Mouse (Mus musculus) small intestine, adult 2 months (tissue): ENCODE results near the gene Polg. TPM values are rescaled to one million over a fixed set of nuclear protein-coding genes. Genes with fewer than 3 reads are reported as not detected.

Experiments
- H3K27ac ChIP-seq: fragments of 200-500 bp; 2 replicates; pipeline ENCODE4 v1.5.1; 2012; ENCODE audit warnings: low read depth, low read length, control low read depth, inconsistent platforms; ENCODE audit not compliant: insufficient read depth
- H3K27me3 ChIP-seq: fragments of 200-500 bp; 2 replicates; pipeline ENCODE4 v1.6.1; 2012; ENCODE audit warnings: mild to moderate bottlenecking, moderate library complexity, low read length, inconsistent platforms; ENCODE audit not compliant: control insufficient read depth, insufficient read depth
- H3K36me3 ChIP-seq: fragments of 200-500 bp; 2 replicates; pipeline ENCODE4 v1.6.1; 2012; ENCODE audit warnings: mild to moderate bottlenecking, low read length, control low read depth, inconsistent platforms; ENCODE audit not compliant: control insufficient read depth, insufficient read depth
- H3K4me1 ChIP-seq: fragments of 200-500 bp; 2 replicates; pipeline ENCODE4 v1.6.1; 2012; ENCODE audit warnings: low read length, inconsistent platforms, mixed read lengths; ENCODE audit not compliant: control insufficient read depth, insufficient read depth, insufficient read length
- H3K4me3 ChIP-seq: fragments of 200-500 bp; 2 replicates; pipeline ENCODE4 v1.5.1; 2012; ENCODE audit warnings: low read depth, mild to moderate bottlenecking, control low read depth, inconsistent platforms, low read length, moderate library complexity
- CTCF ChIP-seq: fragments of 200-500 bp; IDR thresholded peaks from 2 replicates; pipeline ENCODE4 v1.5.1; 2012; ENCODE audit warnings: low read depth, mild to moderate bottlenecking, control low read depth, inconsistent platforms, low read length, moderate library complexity, mixed read lengths; ENCODE audit not compliant: insufficient replicate concordance, insufficient read length; ENCODE audit errors: extremely low read depth
- POLR2A ChIP-seq: fragments of 200-500 bp; IDR thresholded peaks from 2 replicates; pipeline ENCODE4 v1.6.1; 2012; ENCODE audit warnings: low read depth, mild to moderate bottlenecking, control low read depth, inconsistent platforms, low read length, moderate library complexity
- WGBS: fragments of 180-500 bp; shearing (Covaris S2); methylation state at CpG from one replicate; pipeline ENCODE4 v1.1.7; 2018; 5-methylcytosine and 5-hydroxymethylcytosine counted together
- polyA plus RNA-seq: library from polyadenylated mRNA; depleted of rRNA; stranded (reverse); fragments of >200 nt; gene quantifications from 2 replicates; pipeline ENCODE4 v1.2.3, GENCODE M21; 2012

Gene Polg
- polyA plus RNA-seq, 1 experiment, result 24.3 TPM

DNA sequence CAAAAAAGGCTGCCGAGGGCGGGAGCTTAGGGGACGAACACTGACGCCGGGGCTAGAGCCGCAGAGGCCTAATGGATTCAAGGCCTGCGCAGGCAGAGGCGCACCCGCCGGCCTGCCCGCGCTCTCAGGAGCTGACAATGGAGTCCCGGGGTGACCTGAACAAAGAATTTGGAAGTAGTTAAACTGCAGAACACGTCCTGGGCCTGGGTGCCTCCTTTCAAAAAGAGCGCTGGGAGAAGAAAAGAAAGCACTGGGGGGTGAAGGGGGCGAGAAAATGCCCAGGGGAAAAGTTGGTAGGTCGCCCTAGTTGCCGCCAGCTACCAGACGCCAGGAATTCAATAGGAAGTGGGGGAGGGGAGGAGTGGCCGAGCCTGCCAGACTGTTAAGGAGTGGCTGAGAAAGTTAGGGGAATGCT is 31.5 kb upstream of the Polg start:
- H3K36me3 ChIP-seq, result no peaks in the 10 kb centered on the region
- H3K4me3 ChIP-seq, result no peak overlapping the region
- peaks cover 63% of the 10 kb centered on the region for H3K27me3 ChIP-seq
- H3K4me1 ChIP-seq, result peaks cover 2% of the 10 kb centered on the region; the same call in 1 of the 2 replicates
- no peak overlapping the region for H3K27ac ChIP-seq
- no peak for TF ChIP-seq POLR2A
- TF ChIP-seq CTCF, result no peak
- WGBS, result 4% methylated on average over 20 of the region's 20 CpGs

- TF ChIP-seq POLR2A, result no peak
- no peaks in the 10 kb centered on the region for H3K36me3 ChIP-seq
- no peak overlapping the region for H3K27ac ChIP-seq
- H3K4me1 ChIP-seq, result peaks cover 2% of the 10 kb centered on the region; the same call in 1 of the 2 replicates
- 18% methylated on average over 9 of the region's 9 CpGs for WGBS
- no peak overlapping the region for H3K4me3 ChIP-seq
- H3K27me3 ChIP-seq, result peaks cover 55% of the 10 kb centered on the region
Observed at GRCm38 (mm10) chr7:79496816-79497328, 30.7 kb upstream of the Polg start.

DNA sequence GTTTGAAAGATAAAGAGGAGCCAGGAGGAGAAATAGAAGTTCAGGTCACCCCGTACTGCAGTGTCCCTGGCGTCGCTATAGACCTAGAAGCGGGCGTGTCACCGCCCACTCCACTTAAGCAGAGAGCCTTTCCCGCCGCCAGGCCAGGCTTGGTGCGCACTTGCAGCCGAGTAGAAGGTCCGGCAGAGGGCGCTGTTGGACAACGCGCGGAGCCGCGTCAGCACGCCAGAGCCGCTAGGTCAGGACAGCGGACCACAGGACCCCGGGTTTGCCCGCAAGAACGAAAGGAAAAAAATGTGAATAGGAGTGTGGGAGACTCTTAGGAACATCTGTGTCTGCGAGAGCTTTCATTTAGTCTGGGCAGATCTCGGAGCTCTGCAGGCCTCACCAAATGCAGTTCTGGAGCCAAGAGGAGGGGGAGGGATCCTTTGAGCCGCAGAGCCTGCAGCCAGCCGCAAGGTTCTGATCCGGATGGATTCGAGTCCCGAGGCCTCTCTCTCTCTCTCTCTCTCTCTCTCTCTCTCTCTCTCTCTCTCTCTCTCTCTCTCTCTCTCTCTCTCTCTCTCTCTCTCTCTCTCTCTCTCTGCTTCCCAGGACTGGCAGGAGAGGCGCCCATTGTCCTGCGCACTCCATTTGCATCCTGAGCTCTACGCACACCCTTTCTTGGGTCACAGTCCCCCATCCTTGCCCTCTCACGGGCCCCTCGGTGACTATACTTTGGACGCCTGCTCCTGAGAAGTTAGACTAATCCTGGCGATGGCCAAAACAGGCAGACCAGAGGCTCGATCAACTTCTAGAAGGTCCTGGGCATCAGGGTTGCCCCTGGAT is 30.0 kb upstream of the Polg start:
- TF ChIP-seq CTCF (peak; percentile 95), POLR2A (no peak)
- no peak overlapping the region for H3K27ac ChIP-seq
- H3K4me3 ChIP-seq, result peak overlapping the region; percentile 46
- 3% methylated on average over 38 of the region's 38 CpGs for WGBS
- no peaks in the 10 kb centered on the region for H3K36me3 ChIP-seq
- H3K4me1 ChIP-seq, result peaks cover 2% of the 10 kb centered on the region; the same call in 1 of the 2 replicates
- peaks cover 49% of the 10 kb centered on the region for H3K27me3 ChIP-seq

DNA sequence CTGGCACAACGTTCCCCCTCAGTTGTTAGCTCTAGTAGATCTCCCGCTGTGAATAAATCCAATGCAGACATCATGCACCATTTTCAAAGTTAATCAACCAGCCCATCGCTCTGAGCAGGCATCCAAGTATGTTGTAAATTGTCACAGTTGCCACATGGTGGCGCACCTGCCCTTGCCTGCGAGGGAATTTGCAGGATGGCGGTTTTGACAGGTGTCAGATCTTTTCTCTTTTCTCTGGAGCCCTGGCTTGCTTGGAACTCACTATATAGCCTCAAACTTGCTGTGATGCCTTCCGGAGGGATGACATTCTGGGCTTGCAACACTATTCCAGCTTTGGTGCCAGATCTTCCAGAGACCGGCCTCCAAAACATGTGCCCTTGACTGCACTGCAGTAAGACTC is 27.8 kb upstream of the Polg start:
- TF ChIP-seq CTCF (peak; percentile 55; the same call in 1 of the 2 replicates), POLR2A (no peak)
- H3K36me3 ChIP-seq, result no peaks in the 10 kb centered on the region
- no peak overlapping the region for H3K27ac ChIP-seq
- 10% methylated on average over 8 of the region's 8 CpGs for WGBS
- H3K4me1 ChIP-seq, result peaks cover under 1% of the 10 kb centered on the region; the same call in 1 of the 2 replicates
- H3K27me3 ChIP-seq, result peaks cover 29% of the 10 kb centered on the region
- H3K4me3 ChIP-seq, result no peak overlapping the region

DNA sequence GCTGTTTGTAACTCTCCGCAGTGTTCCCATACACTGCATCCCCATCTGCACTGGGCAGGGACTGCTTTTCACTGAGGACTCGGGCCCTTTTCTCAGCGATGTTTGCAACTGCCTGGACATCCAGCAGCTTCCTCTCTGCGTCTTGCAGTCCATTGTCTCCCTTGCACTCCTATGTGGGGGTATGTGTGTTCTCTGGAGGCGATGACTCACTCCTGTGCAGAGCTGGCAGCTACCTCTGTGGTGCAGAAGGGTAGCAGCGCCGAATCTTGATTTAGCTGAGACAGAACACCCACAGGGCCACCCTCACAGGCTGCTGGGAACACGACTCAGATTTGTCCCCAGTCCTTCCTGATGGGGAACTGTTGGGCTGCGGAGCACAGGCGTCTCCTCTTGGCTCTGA is 20.4 kb upstream of the Polg start:
- Histone ChIP-seq H3K27me3 (peaks cover 7% of the 10 kb centered on the region; the same call in 1 of the 2 replicates), H3K4me1 (no peaks in the 10 kb centered on the region), H3K4me3 (no peak overlapping the region), H3K36me3 (no peaks in the 10 kb centered on the region), H3K27ac (no peak overlapping the region)
- no peak for TF ChIP-seq POLR2A
- TF ChIP-seq CTCF, result no peak
- 55% methylated on average over 10 of the region's 10 CpGs for WGBS

- WGBS, result 54% methylated on average over 5 of the region's 5 CpGs
- no peak overlapping the region for H3K27ac ChIP-seq
- no peak overlapping the region for H3K4me3 ChIP-seq
- H3K36me3 ChIP-seq, result no peaks in the 10 kb centered on the region
- H3K4me1 ChIP-seq, result no peaks in the 10 kb centered on the region
- no peak for TF ChIP-seq CTCF
- TF ChIP-seq POLR2A, result no peak
- H3K27me3 ChIP-seq, result no peaks in the 10 kb centered on the region
Observed at GRCm38 (mm10) chr7:79474831-79475399, 8.8 kb upstream of the Polg start.

DNA sequence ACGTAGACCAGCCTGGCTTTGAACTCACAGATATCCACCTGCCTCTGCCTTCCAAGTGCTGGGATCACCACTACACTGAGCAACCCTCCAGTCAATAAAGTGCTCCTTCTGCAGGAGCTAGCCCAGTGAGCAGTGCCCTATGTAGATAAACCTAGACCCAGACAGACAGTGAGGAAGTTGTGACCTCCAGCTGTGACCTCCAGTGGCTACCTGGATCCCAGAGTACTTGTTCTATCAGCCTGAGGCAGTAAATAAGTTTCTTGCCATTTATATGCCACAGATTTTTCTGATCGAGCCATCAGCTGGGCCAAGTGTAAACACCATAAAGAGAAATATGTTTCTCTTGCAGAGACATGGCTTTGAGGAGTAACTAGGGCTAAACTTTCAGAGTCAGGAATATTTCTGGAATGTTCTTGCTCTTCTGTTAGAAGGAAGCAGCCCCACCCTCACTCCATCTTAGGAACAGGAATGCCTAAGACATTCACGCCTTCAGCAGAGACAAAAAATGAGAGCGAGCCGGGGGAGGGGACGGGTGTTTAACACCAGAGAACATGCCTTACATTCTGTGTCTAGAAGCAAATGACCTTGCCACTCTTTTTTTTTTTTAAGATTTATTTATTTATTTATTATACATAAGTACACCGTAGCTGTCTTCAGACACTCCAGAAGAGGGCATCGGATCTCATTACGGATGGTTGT is 7.5 kb upstream of the Polg start:
- no peak for TF ChIP-seq POLR2A
- no peak for TF ChIP-seq CTCF
- Histone ChIP-seq H3K27ac (no peak overlapping the region), H3K4me1 (no peaks in the 10 kb centered on the region), H3K4me3 (no peak overlapping the region), H3K36me3 (no peaks in the 10 kb centered on the region), H3K27me3 (no peaks in the 10 kb centered on the region)
- WGBS, result 81% methylated on average over 9 of the region's 9 CpGs
